Mouse (Mus musculus): ENCODE data around the gene Gad2. TPM values are rescaled to one million over a fixed set of nuclear protein-coding genes. Genes with fewer than 3 reads are reported as not detected.

Gene Gad2
- polyA plus RNA-seq, 1 experiment from 2014 or later, result 0.02 TPM

DNA sequence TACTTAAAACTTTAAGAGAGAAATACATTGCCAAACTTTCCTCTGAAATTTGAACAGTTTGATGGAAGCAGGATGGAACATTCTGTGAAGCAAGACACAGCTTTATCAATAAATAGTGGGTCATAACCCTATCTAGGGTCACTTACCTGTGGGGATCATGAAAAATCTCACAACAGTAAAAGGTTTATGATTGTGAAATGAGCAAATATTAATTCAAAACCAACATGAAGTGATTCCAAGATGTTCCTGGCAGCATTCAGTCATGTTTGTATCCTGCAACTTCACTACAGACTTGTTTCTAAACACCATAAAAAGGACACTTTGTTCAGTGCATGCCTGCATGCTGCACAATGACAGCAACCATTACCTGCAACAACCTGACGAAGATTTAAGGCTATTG is 41.7 kb downstream of the Gad2 start:
- Histone ChIP-seq H3K9me3 (replicated peaks) (no peaks in the 10 kb centered on the region), H3K36me3 (replicated peaks) (no peaks in the 10 kb centered on the region), H3K4me2 (no peak overlapping the region), H3K9ac (no peak overlapping the region), H3K4me1 (replicated peaks) (no peaks in the 10 kb centered on the region), H3K27ac (replicated peaks) (no peak overlapping the region), H3K4me3 (replicated peaks) (no peak overlapping the region), H3K27me3 (no peaks in the 10 kb centered on the region)
- no peak for ATAC-seq (ENCODE audit: insufficient read depth)
- 49% methylated on average over 1 of the region's 1 CpGs for WGBS (ENCODE audit: insufficient replicate concordance)

DNA sequence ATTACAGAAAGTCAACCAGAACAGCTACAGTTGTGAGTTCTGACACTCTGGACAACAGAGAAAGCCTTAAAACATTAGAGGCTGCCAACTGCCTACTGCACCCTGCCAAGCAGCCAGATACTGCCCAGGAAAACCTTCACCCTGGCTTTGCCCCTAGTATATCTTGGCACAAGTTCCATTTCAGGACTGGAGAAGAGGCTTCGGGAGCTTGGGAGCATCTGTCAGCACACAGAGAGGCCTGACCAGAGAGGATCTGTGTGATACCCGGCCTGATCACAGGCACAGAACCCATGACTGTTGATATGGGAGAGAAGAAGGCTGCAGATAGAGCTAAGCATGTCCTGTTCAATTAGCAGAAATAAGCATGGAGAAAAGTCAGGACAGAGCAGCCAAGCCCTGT is 48.4 kb downstream of the Gad2 start:
- Histone ChIP-seq H3K4me1 (replicated peaks) (no peaks in the 10 kb centered on the region), H3K9me3 (replicated peaks) (no peaks in the 10 kb centered on the region), H3K27me3 (no peaks in the 10 kb centered on the region), H3K9ac (no peak overlapping the region), H3K4me2 (no peak overlapping the region), H3K36me3 (replicated peaks) (no peaks in the 10 kb centered on the region), H3K27ac (replicated peaks) (no peak overlapping the region), H3K4me3 (replicated peaks) (no peak overlapping the region)
- WGBS (ENCODE audit: insufficient replicate concordance), result 56% methylated on average over 2 of the region's 2 CpGs
- ATAC-seq (ENCODE audit: insufficient read depth), result no peak

DNA sequence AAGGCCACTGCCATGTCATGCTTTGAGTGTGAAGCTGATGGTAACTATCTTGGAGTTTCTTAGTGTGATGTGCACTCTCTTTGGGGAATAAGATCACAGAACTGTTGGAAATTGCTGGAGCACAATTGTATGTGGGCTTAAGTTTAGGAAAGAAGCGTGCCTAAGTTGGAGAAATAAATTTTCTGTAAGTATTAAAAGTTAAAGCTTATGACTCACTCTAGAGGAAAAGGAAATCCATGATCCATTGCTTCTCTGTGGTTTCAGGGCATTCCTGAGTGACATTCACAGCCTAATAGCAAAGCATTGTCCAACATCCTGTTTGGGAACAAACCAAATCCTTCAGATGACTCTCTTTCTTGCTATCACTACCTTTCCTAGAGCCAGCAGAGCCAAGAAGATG is 49.3 kb downstream of the Gad2 start:
- Histone ChIP-seq H3K9me3 (replicated peaks) (no peaks in the 10 kb centered on the region), H3K4me2 (no peak overlapping the region), H3K4me1 (replicated peaks) (no peaks in the 10 kb centered on the region), H3K9ac (no peak overlapping the region), H3K36me3 (replicated peaks) (no peaks in the 10 kb centered on the region), H3K27me3 (no peaks in the 10 kb centered on the region), H3K27ac (replicated peaks) (no peak overlapping the region), H3K4me3 (replicated peaks) (no peak overlapping the region)
- no peak for ATAC-seq (ENCODE audit: insufficient read depth)
- WGBS (ENCODE audit: insufficient replicate concordance), result 20% methylated on average over 1 of the region's 1 CpGs

DNA sequence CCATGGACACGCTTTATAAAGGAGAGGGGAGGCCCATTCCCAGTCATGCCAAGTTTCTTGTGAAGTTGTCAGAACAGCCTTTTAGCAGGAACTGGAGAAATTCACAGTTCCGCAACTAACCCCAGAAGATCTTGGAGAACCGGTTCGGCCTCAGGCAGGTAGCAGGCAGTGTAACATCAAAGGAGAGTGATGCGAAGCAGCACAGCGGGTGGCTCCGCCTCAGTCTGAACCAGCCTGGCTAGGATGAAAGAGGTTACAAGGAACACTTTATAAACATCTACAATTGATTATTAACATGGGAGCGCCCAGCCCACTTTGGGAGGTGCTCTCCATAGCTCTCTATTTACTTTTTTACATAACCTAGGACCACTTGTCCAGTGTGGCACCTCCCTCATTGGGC is 55.1 kb downstream of the Gad2 start:
- no peak for ATAC-seq (ENCODE audit: insufficient read depth)
- WGBS (ENCODE audit: insufficient replicate concordance), result 51% methylated on average over 8 of the region's 8 CpGs
- no peaks in the 10 kb centered on the region for H3K36me3 ChIP-seq (replicated peaks)
- no peaks in the 10 kb centered on the region for H3K27me3 ChIP-seq
- no peaks in the 10 kb centered on the region for H3K9me3 ChIP-seq (replicated peaks)
- H3K4me1 ChIP-seq (replicated peaks), result no peaks in the 10 kb centered on the region
- H3K27ac ChIP-seq (replicated peaks), result no peak overlapping the region
- no peak overlapping the region for H3K4me3 ChIP-seq (replicated peaks)
- H3K9ac ChIP-seq, result no peak overlapping the region
- H3K4me2 ChIP-seq, result no peak overlapping the region

DNA sequence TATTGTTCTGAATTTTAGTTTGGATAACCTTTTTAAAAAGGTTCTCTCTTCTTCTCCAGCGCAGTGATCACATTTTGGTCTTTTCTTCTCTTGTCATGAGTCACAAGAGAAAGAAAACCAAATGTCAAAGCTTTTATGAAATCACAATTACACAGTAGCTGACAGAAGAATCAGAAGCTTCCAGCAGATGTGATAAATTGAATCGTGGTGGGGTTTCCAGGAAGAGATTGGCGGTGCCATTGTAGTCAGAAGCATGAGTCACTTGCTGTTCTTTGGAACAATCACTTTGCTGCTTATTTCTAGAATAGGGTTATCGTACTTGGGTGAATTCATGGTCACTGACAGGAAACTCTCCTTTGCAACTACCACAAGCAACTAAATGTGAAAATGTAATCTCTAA is 57.9 kb downstream of the Gad2 start:
- no peak overlapping the region for H3K4me3 ChIP-seq (replicated peaks)
- no peaks in the 10 kb centered on the region for H3K9me3 ChIP-seq (replicated peaks)
- ATAC-seq (ENCODE audit: insufficient read depth), result no peak
- no peaks in the 10 kb centered on the region for H3K36me3 ChIP-seq (replicated peaks)
- H3K4me2 ChIP-seq, result no peak overlapping the region
- WGBS (ENCODE audit: insufficient replicate concordance), result 26% methylated on average over 4 of the region's 4 CpGs
- no peaks in the 10 kb centered on the region for H3K27me3 ChIP-seq
- H3K9ac ChIP-seq, result no peak overlapping the region
- no peaks in the 10 kb centered on the region for H3K4me1 ChIP-seq (replicated peaks)
- no peak overlapping the region for H3K27ac ChIP-seq (replicated peaks)

DNA sequence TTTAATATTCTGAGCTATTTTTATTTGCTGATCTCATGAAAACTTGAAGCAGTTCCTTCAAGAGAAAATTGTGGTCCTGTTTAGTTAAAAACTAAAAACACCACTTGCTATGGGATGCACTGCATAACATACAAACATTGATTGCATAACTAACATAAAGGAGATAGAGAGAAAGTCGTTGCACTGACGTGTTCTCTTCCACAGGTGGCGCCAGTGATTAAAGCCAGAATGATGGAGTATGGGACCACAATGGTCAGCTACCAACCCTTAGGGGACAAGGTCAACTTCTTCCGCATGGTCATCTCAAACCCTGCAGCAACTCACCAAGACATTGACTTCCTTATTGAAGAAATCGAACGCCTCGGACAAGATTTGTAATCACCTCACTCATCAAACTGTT is 68.0 kb downstream of the Gad2 start:
- Histone ChIP-seq H3K4me1 (replicated peaks) (no peaks in the 10 kb centered on the region), H3K36me3 (replicated peaks) (no peaks in the 10 kb centered on the region), H3K27me3 (no peaks in the 10 kb centered on the region), H3K9me3 (replicated peaks) (no peaks in the 10 kb centered on the region), H3K4me2 (no peak overlapping the region), H3K4me3 (replicated peaks) (no peak overlapping the region), H3K9ac (no peak overlapping the region), H3K27ac (replicated peaks) (no peak overlapping the region)
- 61% methylated on average over 7 of the region's 7 CpGs for WGBS (ENCODE audit: insufficient replicate concordance)
- ATAC-seq (ENCODE audit: insufficient read depth), result no peak

DNA sequence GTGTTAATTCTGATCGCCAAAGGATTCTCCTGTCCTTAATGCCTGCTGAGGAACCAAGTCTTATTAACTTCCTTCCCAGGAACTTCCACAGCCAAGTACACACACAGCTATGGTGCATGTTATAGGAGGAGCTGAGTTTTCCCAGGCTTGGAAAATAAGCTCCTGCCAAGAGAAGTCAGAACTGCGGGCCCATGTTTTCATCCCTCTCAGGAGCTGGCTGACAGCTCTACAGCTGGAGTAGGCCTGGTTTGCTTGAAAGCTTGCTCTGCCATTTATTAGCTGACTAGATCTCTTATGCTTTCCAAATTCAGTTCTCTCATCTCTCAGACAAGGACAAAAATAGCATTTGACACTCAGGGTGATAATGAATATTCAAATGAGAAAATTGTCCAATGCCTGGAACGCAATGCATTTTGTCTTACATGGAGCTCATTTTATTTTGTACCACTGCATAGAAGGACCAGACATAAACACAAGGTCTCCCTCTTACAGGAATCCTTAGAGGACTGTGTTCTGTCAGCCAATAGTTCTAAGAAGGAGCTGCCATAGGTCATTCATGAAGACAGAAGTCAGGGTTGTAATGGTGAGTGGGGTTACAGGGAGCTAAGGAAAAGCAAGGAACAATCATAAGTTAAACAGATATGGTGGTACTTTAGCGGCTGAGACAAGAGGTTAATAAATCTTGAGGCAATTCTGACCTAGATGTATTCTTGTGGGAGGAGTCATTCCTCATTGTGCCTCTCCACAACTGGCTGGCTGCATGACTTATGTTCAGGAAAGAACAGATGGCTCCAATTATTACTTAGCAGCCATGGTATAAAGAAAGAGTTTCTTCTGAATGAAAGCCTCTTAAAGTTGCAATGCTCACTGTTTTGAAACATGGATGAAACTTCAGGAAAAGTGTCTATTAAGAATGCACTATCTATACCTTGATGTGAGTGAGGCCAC is 83.0 kb downstream of the Gad2 start:
- WGBS (ENCODE audit: insufficient replicate concordance), result 61% methylated on average over 4 of the region's 4 CpGs
- H3K9ac ChIP-seq, result no peak overlapping the region
- no peaks in the 10 kb centered on the region for H3K9me3 ChIP-seq (replicated peaks)
- no peak overlapping the region for H3K4me3 ChIP-seq (replicated peaks)
- no peaks in the 10 kb centered on the region for H3K4me1 ChIP-seq (replicated peaks)
- H3K4me2 ChIP-seq, result no peak overlapping the region
- no peak for ATAC-seq (ENCODE audit: insufficient read depth)
- no peaks in the 10 kb centered on the region for H3K27me3 ChIP-seq
- no peaks in the 10 kb centered on the region for H3K36me3 ChIP-seq (replicated peaks)
- H3K27ac ChIP-seq (replicated peaks), result no peak overlapping the region

DNA sequence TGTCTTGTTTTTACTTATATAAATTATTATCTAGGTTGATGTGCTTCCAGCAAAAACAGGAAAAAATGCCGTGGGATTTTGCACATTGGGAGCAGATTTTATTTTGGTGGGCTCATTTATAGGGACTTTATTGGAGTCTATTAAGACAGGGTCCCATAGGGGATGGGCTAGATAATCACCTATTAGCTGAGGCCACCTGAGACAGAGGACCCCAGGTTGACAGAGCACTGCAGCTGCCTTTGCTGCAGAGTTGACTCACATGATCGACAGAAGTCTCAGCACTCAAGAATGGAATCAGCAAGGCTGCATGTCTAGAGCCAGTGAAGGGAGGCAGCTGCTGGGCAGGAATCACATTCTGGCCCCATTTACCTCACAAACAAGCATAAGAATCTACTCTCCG is 84.2 kb downstream of the Gad2 start:
- 61% methylated on average over 3 of the region's 3 CpGs for WGBS (ENCODE audit: insufficient replicate concordance)
- no peaks in the 10 kb centered on the region for H3K36me3 ChIP-seq (replicated peaks)
- H3K4me3 ChIP-seq (replicated peaks), result no peak overlapping the region
- no peaks in the 10 kb centered on the region for H3K4me1 ChIP-seq (replicated peaks)
- no peaks in the 10 kb centered on the region for H3K27me3 ChIP-seq
- H3K4me2 ChIP-seq, result no peak overlapping the region
- H3K9me3 ChIP-seq (replicated peaks), result no peaks in the 10 kb centered on the region
- ATAC-seq (ENCODE audit: insufficient read depth), result no peak
- no peak overlapping the region for H3K27ac ChIP-seq (replicated peaks)
- H3K9ac ChIP-seq, result no peak overlapping the region

DNA sequence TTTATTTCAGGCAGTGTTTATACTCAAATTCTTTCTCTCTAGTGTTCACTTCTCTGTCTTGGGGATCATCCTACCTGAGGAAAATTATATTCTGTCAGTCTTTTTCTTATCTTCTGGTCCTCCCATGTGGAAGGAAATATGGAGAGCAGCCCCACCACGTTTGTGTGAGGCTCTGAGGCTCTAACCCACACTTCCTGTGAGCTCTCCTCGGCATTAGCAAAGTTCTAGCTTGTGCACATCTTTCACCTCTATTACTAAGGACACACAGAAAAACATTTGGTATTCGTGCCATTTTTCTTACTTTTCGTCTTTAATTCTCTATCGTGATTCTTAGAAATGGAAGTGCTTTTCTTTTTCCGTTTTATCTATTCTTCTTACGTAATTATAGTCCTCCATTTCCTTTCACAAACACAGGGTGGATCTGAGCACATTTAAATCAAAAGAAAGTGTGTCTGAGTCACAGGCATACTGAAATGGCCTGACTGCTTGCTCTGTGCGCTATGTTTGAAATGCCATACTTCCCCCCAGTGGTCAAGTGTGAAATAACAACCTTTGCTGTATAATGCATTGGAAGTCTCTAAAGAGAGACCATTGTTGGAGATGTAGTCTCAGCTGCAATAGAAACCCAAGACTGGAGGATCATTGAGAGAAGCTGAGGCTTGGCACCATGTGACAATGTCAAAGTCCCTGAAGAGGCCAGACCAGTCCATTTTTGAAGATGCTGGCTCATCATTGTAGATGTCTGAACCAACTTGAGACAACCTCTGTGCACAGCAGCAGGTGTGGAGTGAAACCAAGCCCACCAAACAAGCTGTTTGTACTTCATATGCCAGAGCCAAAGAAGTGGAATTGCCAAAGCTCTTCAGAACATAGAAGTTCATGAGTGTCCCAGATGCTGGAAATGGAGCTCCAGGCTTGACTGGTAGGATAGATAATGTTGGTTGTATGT is 99.8 kb downstream of the Gad2 start:
- no peak overlapping the region for H3K9ac ChIP-seq
- no peaks in the 10 kb centered on the region for H3K9me3 ChIP-seq (replicated peaks)
- no peak overlapping the region for H3K4me3 ChIP-seq (replicated peaks)
- H3K36me3 ChIP-seq (replicated peaks), result no peaks in the 10 kb centered on the region
- no peaks in the 10 kb centered on the region for H3K27me3 ChIP-seq
- H3K4me1 ChIP-seq (replicated peaks), result no peaks in the 10 kb centered on the region
- no peak overlapping the region for H3K4me2 ChIP-seq
- no peak for ATAC-seq (ENCODE audit: insufficient read depth)
- no peak overlapping the region for H3K27ac ChIP-seq (replicated peaks)
- 18% methylated on average over 8 of the region's 8 CpGs for WGBS (ENCODE audit: insufficient replicate concordance)

DNA sequence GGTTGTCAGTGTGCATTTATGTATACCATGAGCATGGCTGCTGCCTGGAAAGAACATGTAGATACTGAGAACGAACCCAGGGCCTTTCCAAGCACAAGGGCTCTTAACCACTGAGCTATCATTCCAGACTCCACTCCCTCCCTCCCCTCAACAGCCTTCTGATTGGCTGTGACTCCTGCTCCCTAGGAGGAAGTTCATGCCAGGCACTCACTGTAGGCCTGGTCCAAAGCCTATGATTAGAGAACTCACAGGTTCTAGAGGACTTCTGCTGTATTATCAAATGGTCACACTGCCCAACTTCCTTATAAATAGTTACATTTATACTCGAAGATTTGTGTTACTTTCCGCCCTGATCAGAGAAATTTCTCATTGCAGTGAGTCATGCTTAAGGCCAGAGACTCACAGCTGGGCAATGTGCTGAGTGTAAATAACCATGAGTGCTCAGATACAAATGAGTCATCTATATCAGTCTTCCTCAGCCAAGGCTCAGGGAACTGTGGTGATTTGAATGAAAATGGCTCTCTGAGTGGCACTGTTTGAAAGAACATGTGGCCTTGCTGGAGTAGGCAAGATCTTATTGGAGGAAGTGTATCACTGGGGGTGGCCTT is 102.0 kb downstream of the Gad2 start:
- H3K36me3 ChIP-seq (replicated peaks), result no peaks in the 10 kb centered on the region
- 39% methylated on average over 3 of the region's 3 CpGs for WGBS (ENCODE audit: insufficient replicate concordance)
- H3K4me3 ChIP-seq (replicated peaks), result no peak overlapping the region
- no peak overlapping the region for H3K4me2 ChIP-seq
- H3K27ac ChIP-seq (replicated peaks), result no peak overlapping the region
- no peaks in the 10 kb centered on the region for H3K4me1 ChIP-seq (replicated peaks)
- no peak overlapping the region for H3K9ac ChIP-seq
- no peak for ATAC-seq (ENCODE audit: insufficient read depth)
- H3K9me3 ChIP-seq (replicated peaks), result no peaks in the 10 kb centered on the region
- no peaks in the 10 kb centered on the region for H3K27me3 ChIP-seq

DNA sequence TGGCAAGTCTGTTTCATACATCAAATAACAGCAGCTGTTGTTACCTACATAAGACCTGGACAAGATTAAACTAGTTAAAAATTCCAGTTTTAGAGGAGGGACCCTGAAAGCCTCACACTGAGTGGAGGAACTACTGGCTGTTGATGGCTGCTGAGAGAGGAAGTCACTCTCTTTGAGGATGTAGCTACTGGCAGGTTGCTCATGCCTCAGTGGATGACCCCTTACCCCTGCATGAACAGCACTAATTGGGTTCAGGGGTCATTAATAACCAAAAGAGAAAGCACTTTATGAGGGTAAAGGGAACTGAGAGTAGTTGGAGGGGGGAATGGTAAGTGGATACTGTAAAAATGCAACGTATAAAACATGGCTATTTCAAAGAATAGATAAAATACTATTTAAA is 105.1 kb downstream of the Gad2 start:
- Histone ChIP-seq H3K36me3 (replicated peaks) (no peaks in the 10 kb centered on the region), H3K27me3 (no peaks in the 10 kb centered on the region), H3K4me2 (no peak overlapping the region), H3K9ac (no peak overlapping the region), H3K9me3 (replicated peaks) (no peaks in the 10 kb centered on the region), H3K27ac (replicated peaks) (no peak overlapping the region), H3K4me3 (replicated peaks) (no peak overlapping the region), H3K4me1 (replicated peaks) (no peaks in the 10 kb centered on the region)
- WGBS (ENCODE audit: insufficient replicate concordance), result 48% methylated on average over 1 of the region's 1 CpGs
- no peak for ATAC-seq (ENCODE audit: insufficient read depth)
